Mouse (Mus musculus) CH12.LX (cell line): ENCODE measurements around the gene Hspa1l. TPM values are rescaled to one million over a fixed set of nuclear protein-coding genes. Genes with fewer than 3 reads are reported as not detected.

Source experiments
- DNase-seq: peaks from one replicate; pipeline ENCODE4 v3.0.0-alpha.2; 2013; ENCODE audit errors: extremely low read depth
- H3K27ac ChIP-seq: 2 replicates; pipeline ENCODE4 v1.5.1; 2012; ENCODE audit warnings: low read depth, mild to moderate bottlenecking, control low read depth, moderate library complexity; ENCODE audit not compliant: insufficient read depth
- H3K27me3 ChIP-seq: replicated peaks from 2 replicates; pipeline ENCODE3; 2012; ENCODE audit warnings: inconsistent platforms
- H3K36me3 ChIP-seq, 2 experiments: replicated peaks in 1 of 2; 2 replicates each; pipeline versions ENCODE3 to v1.6.1; 2012; ENCODE audit warnings: inconsistent platforms in 1 of 2, low read length in 1 of 2, mild to moderate bottlenecking in 1 of 2, mixed read lengths in 1 of 2, moderate library complexity in 1 of 2; ENCODE audit not compliant: control insufficient read depth in 1 of 2, insufficient read depth in 1 of 2
- H3K4me1 ChIP-seq, 2 experiments: 2 replicates each; pipeline ENCODE4 v1.6.1; 2012; ENCODE audit warnings: inconsistent platforms in 1 of 2, moderate library complexity in 1 of 2; ENCODE audit not compliant: insufficient read depth in 2 of 2, control insufficient read depth in 1 of 2
- H3K4me2 ChIP-seq: 2 replicates; pipeline ENCODE4 v1.6.1; 2012; ENCODE audit warnings: low read depth, mild to moderate bottlenecking, control low read depth; ENCODE audit not compliant: poor library complexity, insufficient read depth, severe bottlenecking
- H3K4me3 ChIP-seq, 3 experiments: fragments of 150-350 bp in 1 of 3; sonication (generic) in 1 of 3; replicated peaks in 1 of 3; 2 replicates each; pipeline versions ENCODE3 to v1.5.1; 2011 to 2012; ENCODE audit warnings: low read depth in 2 of 3, low read length in 2 of 3, mild to moderate bottlenecking in 2 of 3, moderate library complexity in 2 of 3, control low read depth in 1 of 3, improper control_type of control experiment in 1 of 3, inconsistent platforms in 1 of 3, mixed read lengths in 1 of 3; ENCODE audit not compliant: poor library complexity in 1 of 3
- H3K79me2 ChIP-seq: replicated peaks from 2 replicates; pipeline ENCODE4 v1.6.1; 2012; ENCODE audit warnings: mild to moderate bottlenecking, moderate library complexity; ENCODE audit not compliant: control insufficient read depth, poor library complexity, insufficient read depth, severe bottlenecking; ENCODE audit errors: extremely low read depth
- H3K9ac ChIP-seq: 2 replicates; pipeline ENCODE4 v1.6.1; 2012; ENCODE audit warnings: low read depth, mild to moderate bottlenecking, control low read depth, moderate library complexity; ENCODE audit not compliant: insufficient read depth
- H3K9me3 ChIP-seq: replicated peaks from 2 replicates; pipeline ENCODE3; 2012; ENCODE audit warnings: low read length, inconsistent platforms, mixed read lengths
- CHD1 ChIP-seq: IDR thresholded peaks from 2 replicates; pipeline ENCODE4 v1.6.1; 2012; ENCODE audit warnings: low read depth, low read length, improper control_type of control experiment, inconsistent platforms
- CHD2 ChIP-seq: IDR thresholded peaks from 2 replicates; pipeline ENCODE4 v1.6.1; 2011; ENCODE audit warnings: low read length, improper control_type of control experiment
- EP300 ChIP-seq: IDR thresholded peaks from 2 replicates; pipeline ENCODE4 v1.6.1; 2011; ENCODE audit warnings: low read length, improper control_type of control experiment
- ETS1 ChIP-seq: conservative IDR thresholded peaks from 2 replicates; pipeline ENCODE4 v1.6.1; 2012; ENCODE audit warnings: low read depth, mild to moderate bottlenecking, inconsistent platforms, low read length, improper control_type of control experiment, moderate library complexity
- GABPA ChIP-seq: IDR thresholded peaks from 2 replicates; pipeline ENCODE4 v1.6.1; 2012; ENCODE audit warnings: low read depth, low read length, improper control_type of control experiment, inconsistent platforms; ENCODE audit not compliant: insufficient replicate concordance
- HCFC1 ChIP-seq: IDR thresholded peaks from 2 replicates; pipeline ENCODE4 v1.6.1; 2012; ENCODE audit warnings: low read depth, mild to moderate bottlenecking, inconsistent platforms, low read length, improper control_type of control experiment
- JUN ChIP-seq: IDR thresholded peaks from 2 replicates; pipeline ENCODE4 v1.6.1; 2011; ENCODE audit warnings: low read depth, mild to moderate bottlenecking, low read length, improper control_type of control experiment, moderate library complexity; ENCODE audit not compliant: insufficient read depth
- KAT2A ChIP-seq: IDR thresholded peaks from 2 replicates; pipeline ENCODE4 v1.6.1; 2012; ENCODE audit warnings: low read length, improper control_type of control experiment, inconsistent platforms; ENCODE audit not compliant: insufficient replicate concordance
- MEF2A ChIP-seq: IDR thresholded peaks from 2 replicates; pipeline ENCODE4 v1.6.1; 2014; ENCODE audit warnings: low read depth, mild to moderate bottlenecking, inconsistent platforms, low read length, improper control_type of control experiment, borderline replicate concordance
- MXI1 ChIP-seq: IDR thresholded peaks from 2 replicates; pipeline ENCODE4 v1.6.1; 2011; ENCODE audit warnings: mild to moderate bottlenecking, low read depth, low read length, improper control_type of control experiment
- RAD21 ChIP-seq: IDR thresholded peaks from 2 replicates; pipeline ENCODE4 v1.6.1; 2011; ENCODE audit warnings: low read depth, mild to moderate bottlenecking, low read length, improper control_type of control experiment, moderate library complexity
- RCOR1 ChIP-seq: conservative IDR thresholded peaks from 2 replicates; pipeline ENCODE4 v1.6.1; 2012; ENCODE audit warnings: low read depth, mild to moderate bottlenecking, inconsistent platforms, low read length, improper control_type of control experiment
- SIN3A ChIP-seq: IDR thresholded peaks from 2 replicates; pipeline ENCODE4 v1.6.1; 2012; ENCODE audit warnings: low read length, improper control_type of control experiment, inconsistent platforms
- TCF12 ChIP-seq: IDR thresholded peaks from 2 replicates; pipeline ENCODE4 v1.6.1; 2014; ENCODE audit warnings: low read depth, mild to moderate bottlenecking, inconsistent platforms, low read length, improper control_type of control experiment
- UBTF ChIP-seq: IDR thresholded peaks from 2 replicates; pipeline ENCODE4 v1.6.1; 2012; ENCODE audit warnings: low read depth, mild to moderate bottlenecking, inconsistent platforms, low read length, improper control_type of control experiment, moderate library complexity
- USF1 ChIP-seq: IDR thresholded peaks from 2 replicates; pipeline ENCODE4 v1.6.1; 2014; ENCODE audit warnings: low read depth, mild to moderate bottlenecking, inconsistent platforms, low read length, improper control_type of control experiment
- USF2 ChIP-seq: conservative IDR thresholded peaks from 2 replicates; pipeline ENCODE4 v1.6.1; 2011; ENCODE audit warnings: low read depth, low read length, improper control_type of control experiment
- ZNF384 ChIP-seq: IDR thresholded peaks from 2 replicates; pipeline ENCODE4 v1.6.1; 2012; ENCODE audit warnings: low read depth, low read length, improper control_type of control experiment, inconsistent platforms
- dilution Hi-C: fragments of 300-500 bp; cut with MboI; formaldehyde crosslinking; loops from 2 replicates; pipeline ENCODE4 v1.14.3; 2020; ENCODE audit warnings: low sequenced_read_pairs; ENCODE audit not compliant: extremely low pct_unique_long_range_greater_than_20kb, extremely low pct_ligation_motif_present
- in situ Hi-C: fragments of 300-500 bp; cut with MboI; formaldehyde crosslinking; loops from 3 replicates; pipeline ENCODE4 v1.14.3; 2019; ENCODE audit warnings: low sequenced_read_pairs, low pct_ligation_motif_present, low pct_unique_long_range_greater_than_20kb, mixed read lengths
- polyA plus RNA-seq: library from polyadenylated mRNA; unstranded; fragments of >175 nt; gene quantifications from 2 replicates; pipeline ENCODE4 v1.2.1, GENCODE M21; 2012; ENCODE audit warnings: low read depth; ENCODE audit not compliant: insufficient read length
- total RNA-seq, 2 experiments: library from RNA; depleted of rRNA; stranded (reverse); fragments of 300-350 nt in 1 of 2; fragments of >200 nt in 1 of 2; gene quantifications; 2 replicates each; pipeline ENCODE4 v1.2.3; 2012 to 2014

Gene Hspa1l
- total and polyA plus RNA-seq, 3 experiments, result 0.30 to 1.4 TPM; not detected in 1

- Histone ChIP-seq H3K9ac (no peak overlapping the region), H3K9me3 (no peaks in the 10 kb centered on the region), H3K27ac (no peak overlapping the region), H3K27me3 (no peaks in the 10 kb centered on the region), H3K79me2 (no peaks in the 10 kb centered on the region), H3K4me2 (no peak overlapping the region), H3K4me1 (peaks cover 19 to 25% of the 10 kb centered on the region in 2 experiments), H3K36me3 (peaks cover 0 to 3% of the 10 kb centered on the region in 2 experiments), H3K4me3 (no peak overlapping the region)
- no peak for DNase-seq
- in situ Hi-C loops (no loop called here), dilution Hi-C loops (no loop called here)
- TF ChIP-seq ZNF384, result peak; percentile 72
- no peak for TF ChIP-seq UBTF
Observed at GRCm38 (mm10) chr17:34924258-34924657, 48.2 kb upstream of the Hspa1l start.

DNA sequence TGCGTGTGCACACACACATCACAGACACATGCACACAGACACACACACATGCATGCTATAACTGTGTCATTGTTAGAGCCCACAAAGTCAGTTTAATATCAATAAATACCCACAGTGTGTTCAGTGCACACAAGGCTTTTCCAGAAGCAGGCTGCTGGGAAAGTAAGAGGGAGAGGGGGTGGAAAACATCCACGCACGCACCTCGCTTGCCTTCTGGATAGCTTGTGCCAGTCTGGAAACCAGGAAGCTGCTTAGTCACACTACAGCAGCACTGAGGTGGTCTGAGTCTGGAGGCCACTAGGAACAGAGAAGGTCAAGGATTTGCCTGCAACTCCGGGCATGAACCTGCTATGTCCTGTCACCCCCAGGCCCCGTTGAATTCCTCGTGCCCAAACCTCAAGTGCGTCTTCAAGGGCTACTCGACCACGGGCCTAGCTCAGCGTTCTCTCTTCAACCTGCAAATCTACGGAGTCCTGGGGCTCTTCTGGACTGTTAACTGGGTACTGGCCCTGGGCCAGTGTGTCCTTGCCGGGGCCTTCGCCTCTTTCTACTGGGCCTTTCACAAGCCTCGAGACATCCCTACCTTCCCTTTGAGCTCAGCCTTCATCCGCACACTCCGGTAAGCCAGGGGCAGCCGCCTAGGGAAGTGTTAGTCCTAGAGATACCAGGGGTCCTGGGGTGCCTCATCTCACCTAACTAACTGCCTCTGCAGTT, 45.0 kb upstream of the Hspa1l start:
- H3K4me1 ChIP-seq, result peaks cover 19 to 32% of the 10 kb centered on the region in 2 experiments
- DNase-seq, result no peak
- H3K4me2 ChIP-seq, result no peak overlapping the region
- H3K79me2 ChIP-seq, result no peaks in the 10 kb centered on the region
- H3K9me3 ChIP-seq, result no peaks in the 10 kb centered on the region
- TF ChIP-seq ETS1 (no peak), RAD21 (no peak), ZNF384 (no peak), MXI1 (no peak), KAT2A (no peak), USF2 (no peak), TCF12 (no peak), JUN (no peak)
- H3K27me3 ChIP-seq, result no peaks in the 10 kb centered on the region
- H3K36me3 ChIP-seq, result peaks cover 0 to 3% of the 10 kb centered on the region in 2 experiments
- no peak overlapping the region for H3K4me3 ChIP-seq
- no peak overlapping the region for H3K9ac ChIP-seq
- dilution Hi-C loops (no loop called here), in situ Hi-C loops (no loop called here)
- H3K27ac ChIP-seq, result no peak overlapping the region

DNA sequence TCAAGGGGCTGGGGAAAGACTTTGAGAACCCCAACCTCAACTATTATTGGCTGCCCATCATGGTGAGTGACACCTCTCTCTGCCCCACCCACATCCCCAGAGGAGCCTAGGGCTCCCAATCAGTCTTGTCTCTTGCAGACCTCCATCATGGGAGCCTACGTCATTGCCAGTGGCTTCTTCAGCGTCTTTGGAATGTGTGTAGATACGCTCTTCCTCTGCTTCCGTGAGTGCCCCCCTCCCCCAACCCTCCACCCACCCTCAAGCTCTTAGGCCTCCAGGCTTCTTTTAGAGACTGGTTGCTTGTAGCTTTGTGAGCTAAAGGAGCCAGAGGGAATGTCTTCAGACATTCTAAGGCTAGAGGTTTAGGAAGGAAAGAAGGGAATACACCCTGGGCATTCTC, 43.7 kb upstream of the Hspa1l start:
- dilution Hi-C loops, result no loop called here
- in situ Hi-C loops, result no loop called here
- Histone ChIP-seq H3K9me3 (no peaks in the 10 kb centered on the region), H3K79me2 (no peaks in the 10 kb centered on the region), H3K27ac (no peak overlapping the region), H3K4me3 (no peak overlapping the region), H3K9ac (no peak overlapping the region), H3K27me3 (no peaks in the 10 kb centered on the region), H3K4me1 (peaks cover 12 to 31% of the 10 kb centered on the region in 2 experiments), H3K36me3 (peaks cover 2 to 17% of the 10 kb centered on the region in 2 experiments), H3K4me2 (no peak overlapping the region)
- DNase-seq, result no peak
- TF ChIP-seq UBTF (no peak), CHD2 (no peak), USF1 (no peak), KAT2A (no peak), HCFC1 (no peak), CHD1 (no peak), EP300 (no peak), MEF2A (no peak), SIN3A (no peak), USF2 (no peak), RCOR1 (no peak), GABPA (no peak)
